Mouse (Mus musculus) kidney, postnatal 0 days (tissue): Measurements from ENCODE around the gene Prdm15. TPM values are rescaled to one million over a fixed set of nuclear protein-coding genes. Genes with fewer than 3 reads are reported as not detected.

Experiments
- ATAC-seq: fragments of 200-750 bp; cut with Nextera tagmentation; replicated peaks from 2 replicates; pipeline ENCODE4 v1.8.0; 2017; ENCODE audit warnings: low read depth, moderate number of reproducible peaks, moderate TSS enrichment, moderate library complexity; ENCODE audit not compliant: low FRiP score
- DNase-seq: peaks from one replicate; pipeline ENCODE4 v3.0.0-alpha.2; 2016; ENCODE audit warnings: low spot score
- H3K27ac ChIP-seq: fragments of 300-500 bp; sonication (generic); 2 replicates; pipeline ENCODE4 v1.5.1; 2014; ENCODE audit warnings: mild to moderate bottlenecking
- H3K27me3 ChIP-seq: fragments of 300-500 bp; sonication (generic); 2 replicates; pipeline ENCODE4 v1.6.1; 2014; ENCODE audit warnings: low read length, mixed read lengths; ENCODE audit not compliant: insufficient read depth
- H3K36me3 ChIP-seq: fragments of 300-500 bp; sonication (generic); 2 replicates; pipeline ENCODE4 v1.6.1; 2014; ENCODE audit warnings: low read length, mixed read lengths; ENCODE audit not compliant: insufficient read depth
- H3K4me1 ChIP-seq: fragments of 300-500 bp; sonication (generic); replicated peaks from 2 replicates; pipeline ENCODE4 v1.6.1; 2014; ENCODE audit warnings: antibody characterized with exemption, low read length, mixed read lengths; ENCODE audit not compliant: insufficient read depth
- H3K4me2 ChIP-seq: fragments of 300-500 bp; sonication (generic); 2 replicates; pipeline ENCODE4 v1.6.1; 2014; ENCODE audit warnings: mild to moderate bottlenecking, low read length, moderate library complexity, mixed read lengths
- H3K4me3 ChIP-seq: fragments of 300-500 bp; sonication (generic); replicated peaks from 2 replicates; pipeline ENCODE4 v1.5.1; 2014; ENCODE audit warnings: low read depth, low read length
- H3K9ac ChIP-seq: fragments of 300-500 bp; sonication (generic); 2 replicates; pipeline ENCODE4 v1.6.1; 2014; ENCODE audit warnings: low read depth, low read length
- H3K9me3 ChIP-seq: fragments of 300-500 bp; sonication (generic); replicated peaks from 2 replicates; pipeline ENCODE4 v1.6.1; 2016; ENCODE audit warnings: low read length, inconsistent platforms, mixed read lengths
- CTCF ChIP-seq: IDR thresholded peaks from 2 replicates; pipeline ENCODE4 v1.5.1; 2016; ENCODE audit warnings: antibody characterized with exemption, low read depth, mild to moderate bottlenecking, moderate library complexity
- WGBS: fragments of 180-500 bp; shearing (Covaris S2); extraction: QIAGEN DNeasy Blood & Tissue Kit; methylation state at CpG from one replicate; pipeline ENCODE4 v1.1.7; 2014; 5-methylcytosine and 5-hydroxymethylcytosine counted together
- polyA plus RNA-seq: library from polyadenylated mRNA; unstranded; fragments of >200 nt; fragmentation: Nextera tagmentation; extraction: Ambion mirVana; gene quantifications from 2 replicates; pipeline ENCODE4 v1.2.1, GENCODE M21; 2015

Gene Prdm15
- polyA plus RNA-seq, 1 experiment from 2014 or later: 4.3 TPM

DNA sequence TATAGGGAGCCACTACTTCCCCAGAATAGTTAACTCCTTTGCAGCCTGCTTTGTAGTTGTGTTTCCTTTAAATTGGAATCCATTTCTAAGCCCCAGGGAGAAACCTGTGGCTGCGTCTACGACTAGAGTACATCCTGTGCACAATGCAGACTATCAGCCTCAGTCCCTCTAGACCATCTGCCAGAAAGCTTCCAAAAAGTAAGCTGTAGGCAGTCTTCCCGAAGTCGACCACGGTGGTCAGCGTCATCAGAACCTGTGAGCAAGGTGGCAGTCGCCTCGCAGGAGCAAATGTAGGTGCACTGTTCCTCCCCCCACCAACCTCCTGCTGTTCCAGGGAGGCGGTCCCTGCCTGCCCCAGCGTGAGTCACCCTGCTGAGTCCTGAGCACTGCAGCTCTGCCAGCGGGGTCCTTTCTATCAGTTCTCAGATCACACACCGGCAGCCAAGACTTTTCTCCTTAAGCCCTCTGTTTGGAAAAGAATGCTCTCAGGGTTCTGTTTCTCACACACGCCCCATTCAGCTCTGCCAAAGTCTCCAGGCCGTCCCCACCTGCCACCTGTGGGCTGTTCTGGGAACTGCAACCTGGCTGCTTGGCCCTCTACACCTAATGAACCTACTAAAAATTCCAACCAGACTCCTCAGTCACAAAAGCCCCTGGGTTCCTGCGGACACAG lies 73.2 kb downstream of the Prdm15 start:
- no peaks in the 10 kb centered on the region for H3K27me3 ChIP-seq
- peak; percentile 84 for DNase-seq
- no peaks in the 10 kb centered on the region for H3K9me3 ChIP-seq
- peak overlapping the region; percentile 18; the same call in 1 of the 2 replicates for H3K4me2 ChIP-seq
- ATAC-seq: peak; percentile 77; the same call in 1 of the 2 replicates
- no peak overlapping the region for H3K9ac ChIP-seq
- H3K36me3 ChIP-seq: no peaks in the 10 kb centered on the region
- 21% methylated on average over 15 of the region's 15 CpGs for WGBS
- H3K4me3 ChIP-seq: no peak overlapping the region
- TF ChIP-seq CTCF: peak; percentile 88
- H3K4me1 ChIP-seq: no peaks in the 10 kb centered on the region
- H3K27ac ChIP-seq: no peak overlapping the region

DNA sequence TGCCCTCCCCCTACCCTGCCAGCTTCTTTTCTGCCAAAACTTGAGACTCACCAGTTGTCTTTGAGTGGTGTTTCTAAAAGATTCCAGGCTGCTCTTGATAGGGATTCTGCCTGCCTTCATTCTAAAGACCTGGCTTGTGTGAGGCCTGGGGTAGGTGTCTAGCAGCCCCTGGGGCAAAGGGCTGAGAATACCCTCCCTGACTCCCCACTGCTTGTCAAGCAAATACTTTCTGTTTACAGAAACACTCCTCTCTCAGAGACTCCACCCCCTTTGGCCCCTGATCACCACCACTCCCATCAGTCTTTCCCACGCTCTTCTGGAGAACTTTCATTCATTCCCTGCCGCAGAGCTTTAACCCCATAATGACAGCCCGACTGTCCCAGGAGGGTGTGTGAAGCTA lies 85.1 kb downstream of the Prdm15 start:
- no peak for ATAC-seq
- peaks cover 15% of the 10 kb centered on the region for H3K27me3 ChIP-seq
- 29% methylated on average over 3 of the region's 3 CpGs for WGBS

DNA sequence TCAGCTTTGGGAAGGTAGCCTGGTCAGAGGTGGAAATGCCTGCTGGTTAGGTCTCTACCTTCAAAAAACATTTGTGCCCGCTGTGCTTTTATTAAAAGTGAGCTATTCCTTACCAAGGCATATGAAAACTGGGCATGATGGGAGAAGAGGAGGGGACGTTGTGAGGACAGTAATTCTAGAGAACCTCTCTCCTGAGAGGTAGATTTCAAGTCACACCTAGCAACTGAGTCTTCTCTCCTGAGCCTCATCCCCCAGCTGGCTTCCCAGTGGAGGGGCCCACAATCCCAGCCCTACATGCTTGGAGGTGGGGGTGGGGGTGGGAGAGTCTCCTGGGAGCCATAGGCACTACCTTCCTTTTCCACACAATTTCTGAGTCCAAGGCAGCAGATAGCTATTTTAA lies 87.0 kb downstream of the Prdm15 start:
- WGBS: 52% methylated on average over 2 of the region's 2 CpGs
- no peak for TF ChIP-seq CTCF
- no peaks in the 10 kb centered on the region for H3K9me3 ChIP-seq
- no peak overlapping the region for H3K4me2 ChIP-seq
- no peaks in the 10 kb centered on the region for H3K36me3 ChIP-seq
- H3K27me3 ChIP-seq: peaks cover 15% of the 10 kb centered on the region
- no peak for ATAC-seq
- H3K4me1 ChIP-seq: no peaks in the 10 kb centered on the region
- H3K27ac ChIP-seq: no peak overlapping the region
- DNase-seq: no peak
- no peak overlapping the region for H3K9ac ChIP-seq
- H3K4me3 ChIP-seq: no peak overlapping the region

More for the DNA sequence above, 85.1 kb downstream of the Prdm15 start:
- no peak overlapping the region for H3K27ac ChIP-seq
- H3K9me3 ChIP-seq: no peaks in the 10 kb centered on the region
- H3K4me2 ChIP-seq: no peak overlapping the region
- DNase-seq: no peak
- no peak for TF ChIP-seq CTCF
- H3K4me3 ChIP-seq: no peak overlapping the region
- H3K36me3 ChIP-seq: no peaks in the 10 kb centered on the region
- H3K4me1 ChIP-seq: no peaks in the 10 kb centered on the region
- no peak overlapping the region for H3K9ac ChIP-seq

DNA sequence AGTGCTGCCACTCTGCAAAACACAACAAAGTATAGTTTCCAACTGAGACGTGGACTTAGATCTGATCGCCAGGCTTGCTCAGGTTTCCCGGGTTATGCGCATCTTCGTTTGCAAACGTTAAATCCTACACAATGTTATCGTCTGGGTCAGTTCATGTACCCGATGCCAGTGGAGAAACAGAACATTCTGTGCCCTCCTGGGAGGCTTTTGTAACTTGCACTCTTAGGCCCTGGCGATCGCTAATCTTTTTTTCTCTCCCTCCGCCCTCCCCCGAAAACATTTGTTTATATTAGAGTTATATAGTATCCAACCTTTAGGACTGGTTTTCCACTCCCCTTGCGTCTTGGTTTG lies 87.7 kb downstream of the Prdm15 start:
- H3K4me1 ChIP-seq: no peaks in the 10 kb centered on the region
- H3K36me3 ChIP-seq: no peaks in the 10 kb centered on the region
- peaks cover 15% of the 10 kb centered on the region for H3K27me3 ChIP-seq
- 10% methylated on average over 13 of the region's 13 CpGs for WGBS
- peak overlapping the region; percentile 46 for H3K4me3 ChIP-seq
- no peaks in the 10 kb centered on the region for H3K9me3 ChIP-seq
- TF ChIP-seq CTCF: no peak
- peak overlapping the region; percentile 70 for H3K4me2 ChIP-seq
- peak; percentile 16; the same call in 1 of the 2 replicates for ATAC-seq
- no peak overlapping the region for H3K27ac ChIP-seq
- peak; percentile 5 for DNase-seq
- 0 out of 2 replicates have a peak overlapping the region, but pooled peaks have one; percentile 58 for H3K9ac ChIP-seq

DNA sequence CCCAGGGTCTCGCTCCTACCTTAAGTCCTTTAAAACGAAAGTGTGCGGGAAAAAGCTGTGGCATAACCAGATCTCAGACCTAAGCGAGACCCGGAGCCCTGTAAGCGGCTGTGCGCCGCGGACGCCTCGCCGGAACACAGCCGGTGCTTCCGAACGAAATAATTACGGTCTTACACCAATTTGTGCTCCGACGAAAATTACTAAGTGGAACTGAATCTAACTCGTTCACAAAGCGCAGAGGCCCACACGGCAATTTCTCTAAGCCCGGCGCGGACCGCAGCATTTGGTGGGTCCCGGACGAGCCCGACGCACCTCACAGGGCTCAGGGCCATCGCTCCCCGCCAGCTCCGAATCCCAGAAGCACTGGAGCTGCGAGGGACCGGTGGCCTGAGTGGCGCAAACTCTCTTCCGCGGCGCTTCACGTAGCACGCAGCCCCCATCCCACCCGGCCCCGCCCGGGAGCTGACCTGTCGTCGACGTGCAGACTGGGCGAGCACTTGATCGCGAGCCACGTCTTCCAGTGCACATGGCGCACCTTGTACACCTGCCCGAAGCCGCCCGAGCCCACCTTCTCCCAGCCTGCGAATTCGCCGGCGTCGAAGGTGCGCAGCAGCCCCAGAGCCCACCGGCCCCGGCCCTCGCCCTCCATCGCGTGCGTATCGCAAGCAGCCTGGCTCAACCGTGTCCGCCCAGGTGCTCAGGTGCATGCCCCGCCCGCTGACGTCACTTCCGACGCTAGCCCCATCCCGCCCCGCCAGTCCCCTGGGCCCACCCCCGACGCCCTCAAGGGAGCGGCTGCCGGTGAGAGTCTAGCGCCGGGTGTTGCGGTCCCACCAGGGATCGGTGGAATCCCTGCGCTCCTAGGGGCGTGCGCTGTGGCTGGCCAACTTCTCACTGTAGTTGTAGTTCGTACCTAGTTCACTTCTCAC lies 88.3 kb downstream of the Prdm15 start, which contains the start of gene Ripk4:
Ripk4 (minus strand) TSS at position 727 of the 929 bp plus-strand sequence.
- TF ChIP-seq CTCF: no peak
- Histone ChIP-seq H3K9ac (peak within 1 kb of the TSS; percentile 58), H3K4me3 (peak within 1 kb of the TSS; percentile 46), H3K4me2 (peak within 1 kb of the TSS; percentile 70), H3K27ac (peak within 1 kb of the TSS; percentile 38; the same call in 1 of the 2 replicates), H3K4me1 (no peaks in the 10 kb centered on the region), H3K36me3 (no peaks in the 10 kb centered on the region), H3K27me3 (peaks cover 15% of the 10 kb centered on the region), H3K9me3 (no peaks in the 10 kb centered on the region)
- WGBS: under 1% methylated on average over 88 of the region's 88 CpGs
- peak; percentile 94 for ATAC-seq
- peak; percentile 26 for DNase-seq

DNA sequence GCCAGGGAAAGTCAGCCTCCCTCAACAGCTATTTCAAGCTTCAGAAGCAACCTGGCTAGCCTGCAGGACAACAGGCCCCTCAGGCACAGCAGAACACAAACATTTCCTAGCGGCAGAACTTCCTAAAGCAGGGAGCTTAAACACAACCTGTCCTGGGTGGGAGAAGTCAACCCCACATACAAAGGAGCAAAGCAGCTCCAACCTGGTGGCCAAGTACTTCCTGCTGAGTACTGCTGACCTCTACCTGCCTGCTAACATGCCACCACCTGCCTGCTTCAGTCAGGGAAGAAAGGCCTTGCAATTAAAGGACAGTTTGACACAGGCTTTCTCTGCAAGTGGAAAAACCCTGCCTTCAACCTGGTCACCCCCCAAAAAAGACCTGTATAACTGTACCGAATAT lies 89.9 kb downstream of the Prdm15 start:
- peak; percentile 6 for DNase-seq
- H3K27me3 ChIP-seq: peaks cover 15% of the 10 kb centered on the region
- H3K4me3 ChIP-seq: no peak overlapping the region
- no peaks in the 10 kb centered on the region for H3K9me3 ChIP-seq
- WGBS: 59% methylated on average over 2 of the region's 2 CpGs
- peak overlapping the region; percentile 70 for H3K4me2 ChIP-seq
- no peaks in the 10 kb centered on the region for H3K36me3 ChIP-seq
- no peak overlapping the region for H3K27ac ChIP-seq
- no peak for ATAC-seq
- H3K4me1 ChIP-seq: no peaks in the 10 kb centered on the region
- TF ChIP-seq CTCF: peak; percentile 7; the same call in 1 of the 2 replicates
- no peak overlapping the region for H3K9ac ChIP-seq
